Mouse (Mus musculus): ENCODE measurements around the gene Alkbh6.

The Alkbh6 gene

DNA sequence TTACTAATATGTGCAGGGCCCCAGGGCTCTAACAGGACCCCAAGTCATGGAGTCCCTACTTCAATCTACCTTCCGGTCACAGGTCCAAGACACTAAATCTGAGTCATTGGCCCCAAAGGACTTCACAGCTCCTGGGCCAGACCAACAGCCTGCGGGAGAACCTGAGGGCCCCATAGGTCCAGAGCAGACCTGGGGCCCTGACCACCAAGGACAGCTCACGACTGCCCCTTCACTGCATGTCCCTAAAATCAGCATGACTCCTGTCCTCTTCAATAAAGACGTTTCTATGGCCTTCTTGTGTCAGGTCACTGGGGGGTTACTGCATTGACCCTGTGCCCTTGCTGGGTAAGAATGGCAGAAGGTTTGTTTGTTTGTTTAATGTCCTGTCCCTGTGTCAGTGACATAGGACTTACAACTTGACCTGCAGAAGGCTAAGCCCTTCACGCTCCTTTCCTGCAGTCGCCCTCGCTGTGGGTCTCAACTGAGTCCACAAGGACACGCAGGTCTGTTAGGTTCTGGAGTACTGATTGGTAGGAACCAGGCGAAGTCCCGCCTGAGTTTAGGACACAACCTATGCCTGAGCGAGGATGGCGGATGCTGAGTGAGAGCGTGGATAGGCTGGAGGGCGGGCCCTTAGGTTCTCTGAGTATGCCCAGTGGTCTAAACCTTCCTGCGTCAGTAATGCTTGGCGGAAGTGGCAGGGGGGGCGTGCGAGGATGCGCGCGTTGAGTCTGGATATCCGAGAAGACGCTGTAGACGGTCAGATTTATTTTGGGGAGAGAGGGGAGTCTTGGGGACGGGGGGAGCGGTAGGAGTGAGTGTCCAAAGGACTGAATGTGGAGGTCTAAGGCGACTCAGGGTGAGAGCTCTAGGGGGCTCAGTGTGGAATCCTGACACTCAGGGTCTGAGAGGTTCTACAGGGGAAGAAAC lies at the start of gene Alkbh6:
Gene Alkbh6 (plus strand): TSS at position 642 of the 930 bp plus-strand sequence.
- DNase-seq = peak; percentile 91

DNA sequence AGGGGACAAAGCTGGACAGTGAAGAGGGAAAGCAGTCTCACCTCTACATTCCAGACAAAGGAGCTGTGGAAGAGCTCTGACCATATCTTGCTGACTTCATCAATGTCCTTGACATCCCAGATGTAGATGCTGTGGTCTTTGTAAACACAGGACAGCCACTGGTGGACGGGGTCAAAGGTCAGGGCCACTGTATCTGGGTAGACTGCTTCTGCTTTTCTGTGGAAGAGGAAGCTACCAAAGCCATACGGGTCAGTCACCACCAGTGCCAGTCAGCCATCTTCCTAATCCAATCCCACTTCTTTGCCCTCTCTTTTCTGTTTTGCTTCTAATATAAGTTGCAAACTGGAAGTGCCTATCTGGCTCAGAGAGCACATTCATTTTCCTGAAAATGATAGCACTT lies 43.5 kb upstream of the Alkbh6 start:
- DNase-seq = no peak

DNA sequence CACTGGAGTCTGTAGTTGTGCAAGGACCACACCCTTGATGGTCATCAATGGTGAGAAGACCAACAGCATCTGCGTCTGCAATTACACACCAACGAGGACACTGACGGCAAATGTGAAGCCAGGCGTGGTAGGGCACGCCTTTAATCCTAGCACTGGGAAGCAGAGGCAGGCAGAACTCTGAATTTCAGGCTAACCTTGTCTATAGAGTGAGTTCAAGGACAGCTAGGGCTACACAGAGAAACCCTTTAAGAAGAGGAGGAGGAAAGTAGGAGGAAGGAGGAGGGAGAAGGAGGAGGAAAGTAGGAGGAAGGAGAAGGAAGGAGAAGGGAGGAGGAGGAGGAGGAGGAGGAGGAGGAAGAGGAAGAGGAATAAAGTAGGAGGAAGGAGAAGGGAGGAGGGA lies 43.0 kb upstream of the Alkbh6 start:
- no peak for DNase-seq

DNA sequence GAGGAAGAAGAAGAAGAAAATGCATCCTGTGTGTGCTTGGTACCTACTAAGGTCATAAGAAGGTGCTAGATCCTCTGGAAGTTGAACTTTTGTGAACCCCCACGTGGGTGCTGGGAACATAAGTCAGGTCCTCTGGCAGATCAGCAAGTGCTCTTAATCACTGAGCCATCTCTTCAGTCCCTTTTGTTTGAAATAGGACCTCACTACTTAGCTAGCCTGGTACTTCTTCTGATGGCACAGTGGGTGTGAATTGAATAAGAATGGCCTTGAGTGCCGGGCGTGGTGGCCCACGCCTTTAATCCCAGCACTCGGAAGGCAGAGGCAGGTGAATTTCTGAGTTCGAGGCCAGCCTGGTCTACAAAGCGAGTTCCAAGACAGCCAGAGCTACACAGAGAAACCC lies 42.6 kb upstream of the Alkbh6 start:
- DNase-seq = no peak

- no peak for DNase-seq
These were observed 41.7 kb upstream of the Alkbh6 start for GRCm38 (mm10) chr7:30266780-30267179.

DNA sequence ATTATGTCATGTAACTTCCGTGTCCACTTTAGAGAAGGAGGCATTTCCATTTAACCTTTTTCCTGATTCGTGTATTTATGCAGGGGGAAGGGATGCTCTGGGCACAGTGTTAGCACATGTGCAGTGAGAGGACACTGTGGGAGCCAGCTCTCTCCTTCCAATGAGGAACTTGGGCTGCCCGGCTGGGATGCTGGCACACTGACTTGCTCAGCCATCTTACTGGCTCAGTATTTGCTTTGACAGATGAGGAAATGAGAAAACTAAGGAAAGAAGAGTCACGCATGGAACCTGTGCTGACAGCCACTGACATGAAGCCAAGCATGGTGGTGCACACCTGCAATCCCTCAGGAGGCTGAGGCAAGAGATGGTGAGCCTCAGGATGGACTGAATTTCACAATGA lies 38.9 kb upstream of the Alkbh6 start:
- DNase-seq = no peak

DNA sequence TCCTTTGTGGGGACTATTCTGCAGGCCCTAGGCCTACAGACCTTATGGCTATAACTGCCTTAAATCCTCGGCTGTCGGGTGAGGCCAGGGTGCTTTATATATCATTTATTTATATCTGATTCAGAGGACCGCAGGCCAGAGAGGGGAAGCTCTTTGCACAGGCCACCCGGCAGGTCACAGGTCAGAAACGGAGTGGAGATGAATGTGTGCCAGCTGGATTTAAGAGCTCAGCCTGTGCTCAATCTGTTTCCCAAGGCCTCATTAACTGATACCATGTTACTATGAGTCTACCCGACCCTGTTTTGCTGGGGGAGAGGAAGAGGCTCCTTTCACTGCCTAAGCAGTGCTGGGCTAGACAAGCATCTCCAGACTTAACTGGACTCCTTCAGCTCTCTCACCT lies 34.1 kb upstream of the Alkbh6 start:
- no peak for DNase-seq

DNA sequence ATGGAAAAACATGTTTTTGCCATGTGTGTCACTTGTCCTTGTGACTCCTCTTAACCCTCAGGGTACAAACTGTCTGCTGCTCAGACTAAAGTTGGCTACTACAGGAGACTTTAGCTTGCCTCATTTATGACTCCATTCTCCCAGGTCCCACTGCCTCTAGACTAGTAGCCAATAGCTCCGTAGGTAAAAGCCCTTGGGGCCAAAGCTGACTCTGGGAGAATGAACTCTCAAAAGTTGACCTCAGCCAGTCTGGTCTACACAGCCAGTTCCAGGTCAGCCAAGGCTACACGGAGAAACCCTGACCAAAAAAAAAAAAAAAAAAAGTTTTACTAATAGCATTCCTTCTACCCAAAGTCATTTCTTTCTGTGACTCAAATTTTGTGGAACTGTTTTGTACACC lies 29.6 kb upstream of the Alkbh6 start:
- DNase-seq = no peak

DNA sequence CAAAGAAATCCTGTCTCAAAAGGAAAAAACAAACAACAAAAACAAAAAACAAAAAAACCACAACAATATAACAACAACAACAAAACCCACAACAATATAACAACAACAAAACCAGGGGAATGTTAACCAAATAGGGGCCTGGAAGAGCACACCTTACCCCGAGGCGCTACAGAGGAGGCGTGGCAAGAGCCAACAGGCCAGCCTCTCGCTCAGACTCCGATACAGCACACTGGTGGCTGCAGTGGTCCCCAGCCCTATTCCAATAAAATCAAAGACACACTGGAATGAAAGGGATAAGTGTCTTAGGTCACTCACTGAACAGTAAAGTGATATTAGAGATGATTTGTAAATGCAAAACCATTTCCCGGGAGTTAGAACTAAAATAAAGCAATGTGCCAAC lies 29.0 kb upstream of the Alkbh6 start:
- no peak for DNase-seq

- peak; percentile 92 for DNase-seq
These were observed 28.4 kb upstream of the Alkbh6 start, which contains the start of the genes Thap8 and Wdr62 for GRCm38 (mm10) chr7:30279951-30280669. Gene Thap8, plus strand, starts transcription at chr7:30280094. Gene Wdr62, minus strand, starts transcription at chr7:30280419.

- peak; percentile 85 for DNase-seq
These were observed 27.8 kb upstream of the Alkbh6 start for GRCm38 (mm10) chr7:30280670-30281138.

DNA sequence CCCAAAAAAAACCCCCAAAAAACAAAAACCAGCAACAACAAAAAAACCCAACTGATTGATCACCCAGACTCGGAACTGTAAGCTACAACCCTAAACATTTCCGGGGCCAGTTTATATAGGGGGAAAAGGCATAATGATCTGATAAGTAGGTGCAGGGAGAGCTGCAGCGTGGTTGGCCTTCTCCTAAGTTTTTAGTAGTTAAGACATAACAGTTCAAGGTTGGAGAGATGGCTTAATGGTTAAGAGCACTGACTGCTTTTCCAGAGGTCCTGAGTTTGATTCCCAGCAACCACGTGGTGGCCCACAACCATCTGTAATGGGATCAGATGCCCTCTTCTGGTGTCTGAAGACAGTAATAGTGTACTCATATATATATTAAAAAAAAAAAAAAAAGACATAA lies 27.0 kb upstream of the Alkbh6 start:
- no peak for DNase-seq

- no peak for DNase-seq
These were observed 25.8 kb upstream of the Alkbh6 start for GRCm38 (mm10) chr7:30282740-30283139.

- DNase-seq = no peak
These were observed 21.7 kb upstream of the Alkbh6 start for GRCm38 (mm10) chr7:30286701-30287410.

DNA sequence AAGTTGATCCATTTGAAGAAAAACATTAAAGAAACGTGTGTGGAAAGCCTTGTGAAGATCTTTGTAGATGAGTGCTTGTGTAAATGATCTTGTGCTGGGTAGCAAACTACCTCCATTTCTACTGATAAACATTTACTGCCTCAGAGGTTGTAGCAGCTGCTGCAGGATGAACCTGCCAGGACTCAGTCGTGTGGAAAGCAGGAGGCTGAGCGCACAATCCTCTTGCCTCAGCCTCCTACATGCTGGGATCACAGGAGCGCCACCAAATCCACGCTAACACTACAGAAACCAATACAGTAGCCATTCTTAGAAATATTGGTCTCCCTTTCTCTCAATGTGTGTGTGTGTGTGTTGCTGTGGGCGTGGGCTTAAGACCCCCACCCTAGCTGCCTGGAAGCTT lies 20.5 kb upstream of the Alkbh6 start:
- no peak for DNase-seq

DNA sequence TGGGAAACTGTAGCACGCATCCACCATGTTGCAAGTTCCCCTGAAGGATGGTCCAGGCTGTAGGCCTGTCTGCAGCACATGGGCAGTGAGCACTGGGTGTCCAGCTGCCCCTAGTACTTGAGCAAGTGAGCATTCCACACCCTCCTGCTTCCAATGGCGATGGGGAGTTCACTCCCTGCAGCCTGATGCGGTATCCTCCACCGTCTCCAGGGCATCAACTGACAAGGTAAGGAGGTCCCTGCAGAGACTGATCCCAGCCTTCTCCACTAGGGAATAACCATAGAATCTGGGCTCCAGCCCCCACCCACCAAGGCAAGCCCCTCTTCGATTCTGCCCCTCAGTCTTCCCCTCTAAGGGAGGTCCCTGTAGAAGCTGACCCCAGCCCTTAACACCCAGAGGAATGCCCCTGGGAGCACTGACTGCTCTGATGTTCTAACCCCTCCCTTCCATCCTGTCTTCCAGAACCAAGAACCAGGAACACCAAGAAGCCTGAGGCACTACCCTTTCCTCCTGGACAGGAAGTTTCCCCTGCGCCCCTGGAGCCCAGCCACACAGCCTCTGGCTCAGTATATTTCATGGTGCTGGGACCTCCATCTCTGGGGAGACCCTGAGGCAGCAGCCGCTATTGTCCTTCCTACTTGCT lies 19.3 kb upstream of the Alkbh6 start:
- DNase-seq = no peak

DNA sequence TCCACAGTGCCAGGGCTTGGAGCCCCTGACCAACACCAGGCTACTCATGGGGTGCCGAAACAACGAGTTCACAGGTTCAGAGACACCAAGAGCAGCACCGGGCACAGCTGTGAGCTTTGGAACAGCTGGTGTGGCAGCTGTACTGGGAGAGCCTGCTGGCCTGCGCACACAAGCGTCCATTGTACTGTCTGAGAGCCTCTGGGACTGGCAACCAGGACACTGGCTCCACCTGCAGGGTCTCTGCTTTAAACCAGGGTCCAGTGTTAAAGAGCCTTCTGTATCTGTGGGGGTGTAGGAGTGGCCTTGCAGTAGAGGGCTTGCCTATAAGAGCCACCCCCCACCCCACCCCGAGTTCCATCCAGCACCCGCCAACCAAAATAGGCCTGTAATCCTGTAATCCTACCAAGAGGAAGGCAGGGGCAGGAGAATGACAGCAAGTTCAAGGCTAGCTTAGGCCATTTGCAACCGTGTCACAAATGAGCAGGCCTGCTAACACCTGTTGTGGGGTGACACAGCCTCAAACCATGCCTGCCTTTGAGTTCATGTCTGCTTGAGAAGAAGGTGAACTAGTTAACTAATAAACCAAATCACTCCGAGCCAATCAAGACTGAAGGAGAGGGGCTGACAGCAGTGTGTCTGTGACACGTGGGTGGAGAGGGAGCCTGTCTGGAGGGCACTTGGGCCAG lies 18.7 kb upstream of the Alkbh6 start:
- DNase-seq = no peak

- DNase-seq = no peak
These were observed 17.0 kb upstream of the Alkbh6 start, which contains the start of gene Clip3 for GRCm38 (mm10) chr7:30291215-30292131. Gene Clip3, plus strand, starts transcription at chr7:30291728.

DNA sequence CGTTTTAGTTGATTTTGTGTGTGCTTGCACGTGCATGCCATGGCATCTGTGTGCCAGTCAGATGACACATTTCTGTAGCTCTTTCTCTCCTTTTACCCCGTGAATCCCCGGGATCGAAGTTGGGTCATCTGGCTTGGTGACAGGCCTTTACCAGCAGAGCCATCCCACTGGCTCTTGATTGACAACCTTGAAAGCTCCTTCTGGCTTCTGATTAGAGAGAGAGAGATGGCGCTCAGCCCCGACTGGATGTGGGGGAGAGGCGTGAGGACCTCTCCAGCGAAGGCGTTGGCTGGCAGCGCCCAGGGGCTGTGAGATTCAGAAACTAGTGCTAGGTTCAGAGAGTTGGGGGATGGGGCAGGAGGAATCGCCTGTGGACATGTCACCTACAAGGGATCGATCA lies 14.7 kb upstream of the Alkbh6 start:
- no peak for DNase-seq

DNA sequence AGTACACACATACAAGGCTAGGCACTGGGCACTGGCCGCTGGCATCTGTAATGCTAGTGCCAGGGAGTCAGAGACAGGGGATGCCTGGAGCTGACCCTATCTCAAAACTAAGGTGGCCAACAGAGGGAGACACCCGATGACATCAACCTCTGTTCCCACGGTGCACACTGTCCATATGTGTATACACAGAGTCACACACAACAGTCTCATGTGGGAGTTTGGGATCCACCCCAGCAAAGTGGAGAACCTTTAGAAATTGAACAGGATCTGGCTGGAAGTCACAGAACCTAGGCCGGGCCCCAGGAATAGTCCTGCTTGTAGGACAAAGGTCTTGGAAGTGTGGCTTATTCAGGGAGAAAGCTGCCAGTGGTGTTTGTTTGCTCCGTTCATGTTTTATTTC lies 14.2 kb upstream of the Alkbh6 start:
- DNase-seq = no peak

DNA sequence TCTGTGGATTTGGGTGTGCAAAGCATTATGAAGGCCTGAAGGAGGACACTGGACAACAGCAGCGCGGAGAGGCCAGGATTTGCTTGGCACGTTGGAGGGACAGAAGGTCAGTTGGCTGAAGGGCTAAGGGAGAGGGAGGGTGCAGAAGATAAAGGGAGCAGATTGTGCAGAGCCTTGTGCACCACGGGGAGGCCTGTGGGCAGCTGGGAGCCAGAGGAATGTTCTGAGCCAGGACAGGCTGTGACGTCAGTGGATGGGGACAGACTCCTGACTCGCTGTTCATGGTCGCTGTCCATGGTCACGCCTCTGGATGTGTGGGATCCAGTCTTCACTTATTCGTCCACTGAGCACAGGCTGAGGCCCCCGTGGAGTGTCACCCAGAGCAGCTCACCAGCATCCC lies 13.4 kb upstream of the Alkbh6 start:
- DNase-seq = no peak
